Mouse (Mus musculus): ENCODE results near the gene Hecw1. TPM values are rescaled to one million over a fixed set of nuclear protein-coding genes. Genes with fewer than 3 reads are reported as not detected.

The Hecw1 gene
- total RNA-seq (2021): 1 to 10 TPM; 1.2 to 3.3 TPM
- long read RNA-seq, experiment 1: 0 reads
- long read RNA-seq, experiment 2: 0 reads

DNA sequence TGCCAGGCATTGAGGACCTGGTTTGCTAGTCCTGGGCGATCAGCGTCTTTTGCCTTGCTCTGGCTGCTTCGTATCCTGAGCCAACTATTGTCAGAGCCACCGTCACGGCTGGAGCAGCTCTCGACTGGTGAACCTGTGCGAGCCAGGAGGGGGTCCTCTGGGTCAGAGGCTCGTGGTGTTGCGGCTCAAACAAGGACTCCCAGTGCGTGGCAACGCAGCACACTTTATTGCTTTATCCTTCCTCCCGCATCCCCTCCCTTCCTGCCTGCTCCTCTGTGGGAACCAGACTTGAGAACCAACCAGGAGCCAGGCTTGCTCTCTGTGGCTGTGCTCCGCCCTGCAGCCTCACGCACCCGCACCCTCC lies at the start of gene Hecw1:
TSS of gene Hecw1 (minus strand) at position 323 of the 364 bp plus-strand sequence.
- DNase-seq (ENCODE audit: low spot score in 2 of 2): no peak

- no peak for DNase-seq (ENCODE audit: low spot score in 2 of 2)
Measured at GRCm38 (mm10) chr13:14561336-14561735, 38.3 kb upstream of the Hecw1 start.

- DNase-seq (ENCODE audit: low spot score in 2 of 2): no peak
Measured at GRCm38 (mm10) chr13:14552628-14553027, 29.6 kb upstream of the Hecw1 start.

DNA sequence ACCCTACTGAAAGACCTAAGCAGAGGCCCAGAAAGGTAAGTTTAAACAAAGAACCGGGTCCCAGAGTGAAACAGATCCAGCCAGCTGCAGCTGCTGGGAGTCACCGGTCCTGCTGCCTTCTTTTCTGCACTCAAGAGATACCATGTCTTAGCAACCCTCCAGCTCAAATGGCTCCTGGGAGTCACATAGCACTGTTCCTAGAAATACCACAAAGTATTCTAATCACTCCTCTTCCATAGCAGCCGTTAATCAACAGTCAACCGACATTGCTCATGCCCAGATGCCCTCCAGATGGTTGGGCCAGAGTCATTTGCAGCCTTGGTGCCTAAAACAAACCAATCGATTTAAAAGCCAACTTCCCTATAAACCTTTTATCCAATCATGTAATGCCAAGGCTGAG lies 19.8 kb upstream of the Hecw1 start:
- no peak for DNase-seq (ENCODE audit: low spot score in 2 of 2)

- DNase-seq (ENCODE audit: low spot score in 2 of 2): no peak
Measured at GRCm38 (mm10) chr13:14522128-14522905, 711 bp downstream of the Hecw1 start.

DNA sequence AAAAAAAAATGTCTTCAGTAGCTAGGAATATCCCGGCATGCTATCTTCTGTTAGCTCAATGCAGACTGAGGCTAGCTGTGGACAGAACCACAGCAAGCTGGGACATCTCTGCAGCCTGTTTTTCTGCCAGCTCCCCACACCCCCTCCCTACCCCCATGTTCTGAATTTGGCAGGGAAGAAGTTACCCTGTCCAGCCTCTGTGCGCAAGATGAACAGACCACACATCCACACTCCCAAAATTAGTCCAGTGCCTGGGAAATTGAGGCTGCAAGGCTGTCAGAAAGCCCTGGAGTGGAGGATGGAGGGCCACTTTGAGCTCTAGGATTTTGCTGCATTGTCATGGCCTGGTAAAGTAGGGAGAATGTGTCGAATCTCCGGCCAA lies 1.3 kb downstream of the Hecw1 start:
- DNase-seq (ENCODE audit: low spot score in 2 of 2): no peak

GRCm38 (mm10) chr13:14519605-14520004 lies 3.4 kb downstream of the Hecw1 start:
- DNase-seq (ENCODE audit: low spot score in 2 of 2): no peak

- no peak for DNase-seq (ENCODE audit: low spot score in 2 of 2)
Measured at GRCm38 (mm10) chr13:14517478-14517877, 5.5 kb downstream of the Hecw1 start.

- DNase-seq (ENCODE audit: low spot score in 2 of 2): no peak
Measured at GRCm38 (mm10) chr13:14515106-14515505, 7.9 kb downstream of the Hecw1 start.

GRCm38 (mm10) chr13:14513934-14514333 lies 9.1 kb downstream of the Hecw1 start:
- DNase-seq (ENCODE audit: low spot score in 2 of 2): no peak

DNA sequence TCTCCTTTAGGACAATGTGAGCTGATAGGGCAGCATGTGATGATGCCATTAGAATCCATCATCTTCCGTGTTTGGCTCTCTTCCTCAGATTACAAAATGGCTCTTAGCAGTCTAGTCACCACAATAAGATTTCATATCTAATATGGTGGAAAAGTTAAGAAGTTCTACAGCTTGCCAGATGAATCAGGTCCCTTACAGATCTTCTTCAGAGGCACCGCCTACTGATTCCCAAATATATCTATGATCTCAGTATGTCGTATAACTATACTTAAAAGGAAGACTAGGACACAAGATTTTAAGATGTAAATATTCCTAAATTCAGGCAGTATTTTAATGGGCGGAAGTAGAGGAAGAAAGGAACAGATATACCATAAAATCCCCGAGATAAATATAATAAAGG lies 16.3 kb downstream of the Hecw1 start:
- DNase-seq (ENCODE audit: low spot score in 2 of 2): no peak

GRCm38 (mm10) chr13:14500251-14500650 lies 22.8 kb downstream of the Hecw1 start:
- no peak for DNase-seq (ENCODE audit: low spot score in 2 of 2)

DNA sequence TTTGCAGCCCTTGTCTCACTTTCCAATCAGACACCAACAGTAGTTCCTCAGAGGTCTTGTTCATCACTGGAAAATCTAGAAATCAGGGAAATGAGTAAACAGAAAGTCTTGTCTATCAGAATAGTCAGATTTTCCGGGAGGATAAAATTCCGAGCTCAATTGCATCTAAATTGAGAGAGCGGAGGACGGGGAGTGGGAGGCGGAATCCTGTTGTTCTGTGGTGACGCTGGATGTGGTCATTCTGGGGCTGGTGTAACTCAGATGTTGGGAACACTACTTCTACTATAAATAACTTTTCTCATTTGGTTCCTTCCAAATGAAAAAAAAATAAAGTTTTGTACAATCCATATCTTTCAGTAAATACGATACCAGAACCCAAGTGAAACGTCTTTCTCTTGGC lies 24.2 kb downstream of the Hecw1 start:
- no peak for DNase-seq (ENCODE audit: low spot score in 2 of 2)

DNA sequence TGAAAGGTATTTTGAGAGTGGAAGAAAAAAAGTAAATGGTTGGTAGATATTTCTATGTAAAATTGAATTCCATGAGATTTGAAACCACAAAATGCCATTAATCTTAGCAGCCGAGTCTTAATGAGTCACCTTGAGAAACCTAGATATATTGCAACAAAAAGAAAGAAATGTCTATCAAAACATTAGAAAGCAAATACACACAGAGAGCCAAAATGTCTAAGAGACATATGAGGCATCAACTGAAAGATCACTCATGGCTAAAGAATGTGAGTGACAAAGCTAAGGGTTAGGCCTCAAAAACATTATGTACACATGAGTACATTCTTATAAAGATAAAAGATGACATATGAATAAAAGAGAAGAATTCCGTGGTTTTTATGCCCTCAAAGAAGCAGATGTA lies 26.1 kb downstream of the Hecw1 start:
- DNase-seq (ENCODE audit: low spot score in 2 of 2): no peak

DNA sequence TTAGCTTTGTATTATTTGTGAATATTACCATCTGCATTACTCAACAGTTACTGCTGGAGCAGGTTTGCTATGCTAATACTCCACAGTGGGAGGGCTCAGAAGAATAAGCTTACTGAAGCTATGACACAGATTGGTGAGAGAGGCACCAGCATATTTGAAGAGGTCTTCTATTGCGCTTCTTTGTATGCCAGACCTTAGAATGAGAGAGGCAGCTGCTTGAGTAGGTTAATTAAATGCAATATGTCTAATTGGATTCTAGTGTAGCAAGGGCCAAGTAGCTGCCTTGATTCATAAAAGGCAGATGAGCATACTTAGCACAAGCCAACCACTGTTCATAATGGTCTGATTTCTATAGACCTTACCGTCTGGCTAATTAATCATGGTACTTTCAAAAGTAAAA lies 35.2 kb downstream of the Hecw1 start:
- DNase-seq (ENCODE audit: low spot score in 2 of 2): no peak

DNA sequence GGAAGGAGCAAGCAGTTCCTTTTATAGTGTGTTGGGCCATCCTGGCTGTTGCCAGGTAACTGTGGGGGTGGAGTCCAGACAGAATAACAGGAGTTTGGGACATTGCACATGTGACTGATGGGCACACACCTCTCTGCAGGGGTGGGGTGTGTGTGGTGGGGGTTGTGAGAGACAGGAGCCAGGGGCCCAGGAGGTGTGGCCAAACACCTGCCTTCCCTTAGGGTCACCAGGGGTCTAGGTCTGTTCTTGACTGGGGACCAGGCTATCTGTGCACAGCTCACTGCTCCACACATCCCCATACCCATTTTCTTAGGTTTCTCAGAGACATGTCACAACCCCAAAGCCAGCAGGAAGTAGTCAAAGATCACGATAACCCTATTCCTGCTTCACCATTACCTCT lies 51.9 kb downstream of the Hecw1 start:
- DNase-seq (ENCODE audit: low spot score in 2 of 2): no peak

- no peak for DNase-seq (ENCODE audit: low spot score in 2 of 2)
Measured at GRCm38 (mm10) chr13:14467517-14467916, 55.5 kb downstream of the Hecw1 start.

GRCm38 (mm10) chr13:14461036-14461435 lies 62.0 kb downstream of the Hecw1 start:
- no peak for DNase-seq (ENCODE audit: low spot score in 2 of 2)

GRCm38 (mm10) chr13:14457043-14457442 lies 66.0 kb downstream of the Hecw1 start:
- DNase-seq (ENCODE audit: low spot score in 2 of 2): no peak

GRCm38 (mm10) chr13:14439540-14439939 lies 83.5 kb downstream of the Hecw1 start:
- DNase-seq (ENCODE audit: low spot score in 2 of 2): no peak

GRCm38 (mm10) chr13:14428845-14429553 lies 94.0 kb downstream of the Hecw1 start:
- DNase-seq (ENCODE audit: low spot score in 2 of 2): no peak

DNA sequence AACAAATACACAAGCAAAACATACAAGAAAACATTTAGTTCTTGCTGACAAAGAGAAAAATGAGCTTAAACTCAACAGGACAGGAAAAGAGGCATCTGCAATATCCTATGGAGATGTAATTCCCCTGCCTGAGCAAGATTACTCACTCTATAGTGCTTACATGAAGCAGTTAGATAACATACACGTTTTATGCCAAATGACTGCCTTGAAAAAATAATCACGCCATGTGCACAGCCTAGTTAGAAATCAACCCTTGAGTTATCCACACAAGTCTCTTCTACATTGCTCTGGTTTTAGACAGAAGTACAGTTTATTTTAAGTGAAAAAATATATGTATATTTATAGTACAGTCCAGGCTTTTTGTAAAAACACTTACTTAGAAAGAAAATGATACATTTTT lies 98.2 kb downstream of the Hecw1 start:
- no peak for DNase-seq (ENCODE audit: low spot score in 2 of 2)

DNA sequence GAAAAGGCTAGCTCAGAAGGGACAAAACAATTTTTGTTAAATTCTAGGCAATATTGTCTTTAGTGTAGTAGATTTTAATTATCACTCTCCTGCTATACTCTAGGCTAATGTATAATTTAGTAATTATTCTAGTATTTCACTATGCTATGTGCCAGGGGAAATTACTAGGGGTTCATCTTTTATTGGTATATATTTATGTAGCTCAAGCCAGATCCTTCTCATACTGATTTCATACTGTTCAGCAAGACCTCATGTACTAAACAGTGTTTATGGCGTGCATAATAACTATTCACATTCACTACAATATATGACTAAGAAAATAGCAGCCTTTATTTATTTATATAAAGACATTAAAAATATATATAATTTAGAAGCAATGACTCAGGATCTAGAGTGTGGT lies 109.6 kb downstream of the Hecw1 start:
- DNase-seq (ENCODE audit: low spot score in 2 of 2): no peak

Data from adrenal gland, postnatal 4 days (tissue).